Mouse (Mus musculus): ENCODE results near the gene Scp2d1. TPM values are rescaled to one million over a fixed set of nuclear protein-coding genes. Genes with fewer than 3 reads are reported as not detected.

Scp2d1 gene
- polyA plus RNA-seq, 1 experiment from 2014 or later = not detected

Other genes starting within 250 kb of the Scp2d1 start
- gene Smim26, start 229.6 kb upstream of the Scp2d1 start, polyA plus RNA-seq (2015; fragmentation: Nextera tagmentation; extraction: Ambion mirVana) = 46.4 and 47.1 TPM in 2 replicates
- gene Dtd1, start 223.8 kb upstream of the Scp2d1 start, polyA plus RNA-seq (2015; fragmentation: Nextera tagmentation; extraction: Ambion mirVana) = 28.6 and 31.6 TPM in 2 replicates

All from heart, embryonic 16.5 days (tissue).